Mouse (Mus musculus) myocyte (in vitro differentiated cells): ENCODE measurements around the gene Usp16. TPM values are rescaled to one million over a fixed set of nuclear protein-coding genes. Genes with fewer than 3 reads are reported as not detected.

Experiments used
- H3K27me3 ChIP-seq: one replicate; pipeline ENCODE4 v1.6.1; 2011; ENCODE audit not compliant: control insufficient read depth, insufficient read depth, insufficient read length
- H3K36me3 ChIP-seq: one replicate; pipeline ENCODE4 v1.6.1; 2011; ENCODE audit not compliant: control insufficient read depth, insufficient read depth
- H3K4me2 ChIP-seq: one replicate; pipeline ENCODE4 v1.6.1; 2011; ENCODE audit warnings: low read depth, control low read depth
- H3K4me3 ChIP-seq: one replicate; pipeline ENCODE4 v1.5.1; 2011; ENCODE audit warnings: mild to moderate bottlenecking, control low read depth, moderate library complexity
- H3K79me2 ChIP-seq: one replicate; pipeline ENCODE4 v1.6.1; 2011; ENCODE audit not compliant: control insufficient read depth, insufficient read depth
- H3ac ChIP-seq: one replicate; pipeline ENCODE4 v1.6.1; 2011; ENCODE audit not compliant: control insufficient read depth, insufficient read length
- E2F4 ChIP-seq: IDR thresholded peaks from one replicate; pipeline ENCODE4 v1.6.1; 2011; ENCODE audit warnings: mild to moderate bottlenecking, control low read depth, moderate library complexity; ENCODE audit not compliant: insufficient read depth
- MAX ChIP-seq: IDR thresholded peaks from one replicate; pipeline ENCODE4 v1.6.1; 2011; ENCODE audit warnings: low read depth, mild to moderate bottlenecking, control low read depth
- MYOD1 ChIP-seq, 3 experiments: IDR thresholded peaks; one replicate each; pipeline ENCODE4 v1.6.1; 2011; ENCODE audit warnings: control low read depth in 2 of 3, low read depth in 2 of 3, mild to moderate bottlenecking in 2 of 3, moderate library complexity in 1 of 3; ENCODE audit not compliant: insufficient read length in 2 of 3, control insufficient read depth in 1 of 3
- MYOG ChIP-seq, 3 experiments: IDR thresholded peaks; one replicate each; pipeline ENCODE4 v1.6.1; 2011; ENCODE audit warnings: control low read depth in 2 of 3, low read depth in 2 of 3, mild to moderate bottlenecking in 2 of 3; ENCODE audit not compliant: insufficient read length in 2 of 3, control insufficient read depth in 1 of 3, insufficient read depth in 1 of 3
- POLR2A ChIP-seq: IDR thresholded peaks from one replicate; pipeline ENCODE4 v1.6.1; 2011; ENCODE audit warnings: low read depth, mild to moderate bottlenecking, control low read depth, moderate library complexity; ENCODE audit not compliant: insufficient read length
- POLR2AphosphoS2 ChIP-seq: IDR thresholded peaks from one replicate; pipeline ENCODE4 v1.6.1; 2011; ENCODE audit warnings: low read depth, control low read depth; ENCODE audit not compliant: insufficient read length
- REST ChIP-seq: IDR thresholded peaks from one replicate; pipeline ENCODE4 v1.6.1; 2011; ENCODE audit warnings: mild to moderate bottlenecking, control low read depth, moderate library complexity; ENCODE audit not compliant: insufficient read depth, insufficient read length
- SRF ChIP-seq: IDR thresholded peaks from one replicate; pipeline ENCODE4 v1.6.1; 2011; ENCODE audit warnings: low read depth; ENCODE audit not compliant: control insufficient read depth, insufficient read length
- TCF12 ChIP-seq: IDR thresholded peaks from one replicate; pipeline ENCODE4 v1.6.1; 2011; ENCODE audit warnings: mild to moderate bottlenecking, control low read depth; ENCODE audit not compliant: poor library complexity, insufficient read depth, severe bottlenecking
- TCF3 ChIP-seq: IDR thresholded peaks from one replicate; pipeline ENCODE4 v1.6.1; 2011; ENCODE audit warnings: low read depth, control low read depth; ENCODE audit not compliant: insufficient read length
- USF1 ChIP-seq: IDR thresholded peaks from one replicate; pipeline ENCODE4 v1.6.1; 2011; ENCODE audit warnings: low read depth, mild to moderate bottlenecking, control low read depth, moderate library complexity
- polyA plus RNA-seq: library from polyadenylated mRNA; unstranded; fragments of >200 nt; fragmentation: generic; extraction: Trizol; gene quantifications from one replicate; pipeline ENCODE4 v1.2.1, GENCODE M21; 2012; ENCODE audit warnings: missing spikeins

Gene Usp16
- polyA plus RNA-seq, 1 experiment: 17.0 TPM

- TF ChIP-seq MAX: no peak
- TF ChIP-seq MYOG (IDR thresholded peaks at IDR 0.05; ENCODE audit: control insufficient read depth in 1 of 3, insufficient read depth in 1 of 3, insufficient read length in 2 of 3, low read depth in 2 of 3): no peak
- no peak for TF ChIP-seq USF1
- no peak for TF ChIP-seq REST
- no peak for TF ChIP-seq POLR2A
- no peak for TF ChIP-seq TCF12
These were observed 9.0 kb upstream of the Usp16 start for GRCm38 (mm10) chr16:87445528-87445927.

GRCm38 (mm10) chr16:87453226-87453625 lies 1.3 kb upstream of the Usp16 start:
- Histone ChIP-seq H3K79me2 (peaks cover 32% of the 10 kb centered on the region), H3K36me3 (no peaks in the 10 kb centered on the region), H3K4me2 (no peak overlapping the region), H3K4me3 (no peak overlapping the region), H3ac (no peak overlapping the region), H3K27me3 (no peaks in the 10 kb centered on the region)
- TF ChIP-seq REST (no peak), SRF (no peak), POLR2AphosphoS2 (no peak), POLR2A (no peak), USF1 (no peak)

More at GRCm38 (mm10) chr16:87445528-87445927, 9.0 kb upstream of the Usp16 start:
- Histone ChIP-seq H3K27me3 (no peaks in the 10 kb centered on the region), H3K36me3 (no peaks in the 10 kb centered on the region), H3ac (no peak overlapping the region), H3K4me3 (no peak overlapping the region), H3K79me2 (no peaks in the 10 kb centered on the region), H3K4me2 (no peak overlapping the region)

DNA sequence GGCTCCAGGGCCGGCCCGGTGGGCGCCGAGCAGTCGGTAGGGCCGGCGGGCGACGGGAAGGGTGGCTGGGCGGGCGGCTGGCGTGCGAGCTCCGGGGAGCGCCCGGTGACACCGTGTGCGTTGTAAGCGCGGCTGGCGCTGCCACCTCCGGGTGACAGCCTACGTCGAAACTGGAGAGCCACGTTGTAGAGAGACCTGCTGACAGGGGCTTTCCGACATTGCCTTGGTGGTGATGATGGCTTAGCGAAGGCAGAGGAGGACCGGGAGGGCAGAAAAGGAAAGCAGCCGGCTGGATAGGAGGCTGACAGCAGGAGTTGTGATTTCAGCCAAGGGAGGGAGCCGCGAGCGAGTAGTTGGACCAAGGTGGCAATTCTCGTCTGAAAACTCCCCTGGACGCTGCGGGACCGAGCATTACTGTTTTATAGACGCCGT lies 693 bp downstream of the Usp16 start:
- H3K79me2 ChIP-seq: peaks cover 49% of the 10 kb centered on the region
- H3K4me3 ChIP-seq: peak overlapping the region; percentile 79
- no peak for TF ChIP-seq MYOG (IDR thresholded peaks at IDR 0.05; ENCODE audit: control insufficient read depth in 1 of 3, insufficient read depth in 1 of 3, insufficient read length in 2 of 3, low read depth in 2 of 3)
- no peak for TF ChIP-seq E2F4
- TF ChIP-seq TCF12: no peak
- no peak for TF ChIP-seq POLR2AphosphoS2
- no peak for TF ChIP-seq SRF
- no peak for TF ChIP-seq REST
- TF ChIP-seq MAX: no peak
- no peak for TF ChIP-seq POLR2A
- no peak for TF ChIP-seq TCF3

GRCm38 (mm10) chr16:87458752-87459151 lies 4.2 kb downstream of the Usp16 start:
- H3K4me3 ChIP-seq: no peak overlapping the region
- no peak overlapping the region for H3K4me2 ChIP-seq
- peaks cover 34% of the 10 kb centered on the region for H3K36me3 ChIP-seq
- no peaks in the 10 kb centered on the region for H3K27me3 ChIP-seq
- H3K79me2 ChIP-seq: peaks cover 49% of the 10 kb centered on the region
- H3ac ChIP-seq: no peak overlapping the region
- TF ChIP-seq MYOG (IDR thresholded peaks at IDR 0.05; ENCODE audit: control insufficient read depth in 1 of 3, insufficient read depth in 1 of 3, insufficient read length in 2 of 3, low read depth in 2 of 3) (no peak), MYOD1 (IDR thresholded peaks at IDR 0.05; ENCODE audit: control insufficient read depth in 1 of 3, insufficient read length in 2 of 3, low read depth in 2 of 3) (no peak), TCF12 (no peak), E2F4 (no peak), SRF (no peak), TCF3 (no peak)

More for the DNA sequence above, 693 bp downstream of the Usp16 start:
- no peaks in the 10 kb centered on the region for H3K27me3 ChIP-seq
- H3ac ChIP-seq: peak overlapping the region; percentile 51
- peak overlapping the region; percentile 63 for H3K4me2 ChIP-seq
- peaks cover 3% of the 10 kb centered on the region for H3K36me3 ChIP-seq

DNA sequence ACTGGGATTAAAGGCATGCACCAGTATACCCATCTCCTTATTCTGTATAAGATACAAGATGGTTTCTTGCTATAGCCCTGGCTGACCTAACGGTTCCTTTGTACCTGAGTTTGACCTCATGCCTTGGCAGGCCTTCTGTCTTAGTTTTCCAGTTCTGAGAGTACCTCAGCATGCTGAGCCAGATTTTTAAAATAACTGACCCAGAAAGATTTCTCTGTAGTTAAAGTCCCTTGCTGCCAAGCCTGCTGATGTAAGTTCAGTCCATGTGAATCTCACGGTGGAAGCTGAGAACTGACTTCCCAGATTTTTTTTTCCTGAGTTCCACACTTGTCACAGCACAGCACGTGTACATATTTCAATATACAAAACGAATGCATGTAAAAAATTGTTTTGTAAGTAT lies 16.1 kb downstream of the Usp16 start:
- no peak overlapping the region for H3K4me3 ChIP-seq
- H3K36me3 ChIP-seq: peaks cover 67% of the 10 kb centered on the region
- H3K27me3 ChIP-seq: no peaks in the 10 kb centered on the region
- TF ChIP-seq POLR2A: no peak
- no peak for TF ChIP-seq E2F4
- H3K4me2 ChIP-seq: no peak overlapping the region
- no peak overlapping the region for H3ac ChIP-seq
- no peaks in the 10 kb centered on the region for H3K79me2 ChIP-seq

- Histone ChIP-seq H3K4me2 (no peak overlapping the region), H3K79me2 (peaks cover 3% of the 10 kb centered on the region), H3K27me3 (no peaks in the 10 kb centered on the region), H3K4me3 (no peak overlapping the region), H3K36me3 (peaks cover 82% of the 10 kb centered on the region), H3ac (no peak overlapping the region)
- TF ChIP-seq USF1 (no peak), POLR2AphosphoS2 (peak; percentile 51)
These were observed 29.9 kb downstream of the Usp16 start for GRCm38 (mm10) chr16:87484367-87484766.
